Mouse (Mus musculus) stomach, postnatal 0 days (tissue): ENCODE results near the gene D10Jhu81e.

Experiments
- CTCF ChIP-seq: IDR thresholded peaks from 2 replicates; pipeline ENCODE4 v1.5.1; 2016; ENCODE audit warnings: antibody characterized with exemption, low read depth, mild to moderate bottlenecking, moderate library complexity
- EP300 ChIP-seq: optimal IDR thresholded peaks from 2 replicates; pipeline ENCODE3; 2016; ENCODE audit warnings: antibody characterized with exemption

- TF ChIP-seq CTCF (no peak), EP300 (no peak)
Measured at GRCm38 (mm10) chr10:78134400-78134799, 35.2 kb downstream of the D10Jhu81e start.
